19 mouse cellular contexts compared by ENCODE assay signal in genomic region chr8:10096968-10097547, GRCm38 (mm10). TPM values are rescaled to one million over a fixed set of nuclear protein-coding genes. Genes with fewer than 3 reads are reported as not detected.
DNase-seq lines count a peak whose midpoint lies in the region; ATAC-seq and TF ChIP-seq lines count a peak whose summit lies in the region.
"Had no signal": no experiment of that assay in that cellular context is flagged by ENCODE, and none has a peak within 500 bp of the region (broad histone marks: within the 10 kb centered on the region; RNA-seq: fewer than 3 reads in every experiment).

No protein-coding gene starts in this region.

- H3K4me3 ChIP-seq in hindbrain, embryonic 12.5 days: no peak overlapping the region
- no peak overlapping the region for H3K4me3 ChIP-seq in hindbrain, postnatal 0 days (ENCODE audit: low read length)
- no peak overlapping the region for H3K4me3 ChIP-seq in hindbrain, embryonic 13.5 days
- no peak overlapping the region for H3K4me3 ChIP-seq in neural tube, embryonic 14.5 days (ENCODE audit: low read depth, low read length)
- H3K4me3 ChIP-seq in stomach, postnatal 0 days (ENCODE audit: low read depth, low read length): no peak overlapping the region
- H3K4me3 ChIP-seq: embryonic facial prominence, embryonic 12.5 days; heart, adult 2 months; heart, embryonic 15.5 days; midbrain, embryonic 10.5 days had no signal

- no peak for TF ChIP-seq EP300 in stomach, postnatal 0 days (optimal IDR thresholded peaks at IDR 0.05)

- H3K9ac ChIP-seq in hindbrain, embryonic 12.5 days: no peak overlapping the region
- H3K9ac ChIP-seq in hindbrain, postnatal 0 days (replicated peaks; ENCODE audit: low read length): no peak overlapping the region
- H3K9ac ChIP-seq in hindbrain, embryonic 13.5 days: no peak overlapping the region
- no peak overlapping the region for H3K9ac ChIP-seq in neural tube, embryonic 14.5 days (replicated peaks; ENCODE audit: low read depth, low read length)
- H3K9ac ChIP-seq in stomach, postnatal 0 days (ENCODE audit: low read length): no peak overlapping the region
- H3K9ac ChIP-seq: embryonic facial prominence, embryonic 12.5 days; heart, embryonic 15.5 days; liver, postnatal 0 days had no signal

- peaks cover 7% of the 10 kb centered on the region; the same call in 1 of the 2 replicates for H3K4me1 ChIP-seq in hindbrain, embryonic 12.5 days
- H3K4me1 ChIP-seq in hindbrain, postnatal 0 days (ENCODE audit: insufficient read depth, low read length): no peaks in the 10 kb centered on the region
- H3K4me1 ChIP-seq in hindbrain, embryonic 13.5 days (replicated peaks): peaks cover 13% of the 10 kb centered on the region
- H3K4me1 ChIP-seq in neural tube, embryonic 14.5 days (ENCODE audit: control insufficient read depth, insufficient read depth, low read length): no peaks in the 10 kb centered on the region; the same call in 1 of the 2 replicates
- H3K4me1 ChIP-seq in stomach, postnatal 0 days (replicated peaks; ENCODE audit: control insufficient read depth, insufficient read depth): no peaks in the 10 kb centered on the region
- H3K4me1 ChIP-seq: embryonic facial prominence, embryonic 12.5 days; heart, embryonic 15.5 days; midbrain, embryonic 10.5 days had no signal

- TF ChIP-seq CTCF in hindbrain, postnatal 0 days (IDR thresholded peaks at IDR 0.05; ENCODE audit: low read depth): no peak
- no peak for TF ChIP-seq CTCF in brain, embryonic 14.5 days (IDR thresholded peaks at IDR 0.05; ENCODE audit: borderline replicate concordance, extremely low read depth, insufficient read depth, insufficient read length)
- no peak for TF ChIP-seq CTCF in stomach, postnatal 0 days (IDR thresholded peaks at IDR 0.05; ENCODE audit: low read depth)

- H3K9me3 ChIP-seq in hindbrain, embryonic 12.5 days (replicated peaks): no peaks in the 10 kb centered on the region
- no peaks in the 10 kb centered on the region for H3K9me3 ChIP-seq in hindbrain, postnatal 0 days (ENCODE audit: low read length)
- no peaks in the 10 kb centered on the region for H3K9me3 ChIP-seq in hindbrain, embryonic 13.5 days
- H3K9me3 ChIP-seq in neural tube, embryonic 14.5 days (ENCODE audit: control insufficient read depth, low read length): no peaks in the 10 kb centered on the region
- no peaks in the 10 kb centered on the region for H3K9me3 ChIP-seq in stomach, postnatal 0 days (ENCODE audit: control insufficient read depth, low read length)
- H3K9me3 ChIP-seq: embryonic facial prominence, embryonic 12.5 days; heart, embryonic 15.5 days; midbrain, embryonic 10.5 days had no signal

- no peak for TF ChIP-seq POLR2A in brain, embryonic 14.5 days (IDR thresholded peaks at IDR 0.05; ENCODE audit: borderline replicate concordance, extremely low read depth, insufficient read depth, insufficient read length, poor library complexity, severe bottlenecking)

- peak; percentile 79 for ATAC-seq in hindbrain, embryonic 12.5 days (ENCODE audit: low FRiP score)
- no peak for ATAC-seq in hindbrain, postnatal 0 days
- 0 out of 2 replicates have a peak, but pooled peaks have one; percentile 59 for ATAC-seq in hindbrain, embryonic 13.5 days (ENCODE audit: low FRiP score)
- ATAC-seq in neural tube, embryonic 14.5 days (ENCODE audit: low read depth): peak; percentile 66; the same call in 1 of the 2 replicates
- no peak for ATAC-seq in erythroid progenitor cell, adult 5-6 weeks (replicated peaks; ENCODE audit: low FRiP score, poor library complexity, severe bottlenecking)
- no peak for ATAC-seq in stomach, postnatal 0 days (ENCODE audit: low FRiP score, low TSS enrichment)
- ATAC-seq: liver, postnatal 0 days had no signal

- no peaks in the 10 kb centered on the region for H3K36me3 ChIP-seq in hindbrain, embryonic 12.5 days
- H3K36me3 ChIP-seq in hindbrain, postnatal 0 days (ENCODE audit: insufficient read depth, low read length): no peaks in the 10 kb centered on the region
- no peaks in the 10 kb centered on the region for H3K36me3 ChIP-seq in hindbrain, embryonic 13.5 days
- H3K36me3 ChIP-seq in neural tube, embryonic 14.5 days (ENCODE audit: control insufficient read depth, insufficient read depth, low read length): no peaks in the 10 kb centered on the region
- H3K36me3 ChIP-seq in stomach, postnatal 0 days (ENCODE audit: control insufficient read depth, insufficient read depth, low read length): no peaks in the 10 kb centered on the region
- H3K36me3 ChIP-seq: embryonic facial prominence, embryonic 12.5 days; heart, embryonic 15.5 days; midbrain, embryonic 10.5 days had no signal

- H3K27ac ChIP-seq in hindbrain, embryonic 12.5 days: no peak overlapping the region
- H3K27ac ChIP-seq in hindbrain, postnatal 0 days: no peak overlapping the region
- peak overlapping the region; percentile 55 for H3K27ac ChIP-seq in hindbrain, embryonic 13.5 days
- no peak overlapping the region for H3K27ac ChIP-seq in neural tube, embryonic 14.5 days (ENCODE audit: low read depth, low read length)
- no peak overlapping the region for H3K27ac ChIP-seq in stomach, postnatal 0 days (replicated peaks)
- H3K27ac ChIP-seq: embryonic facial prominence, embryonic 12.5 days; heart, adult 2 months; heart, embryonic 15.5 days; midbrain, embryonic 10.5 days had no signal

- whole genome bisulfite sequencing in hindbrain, embryonic 12.5 days: 51% methylated on average over 9 of the region's 9 CpGs
- 46% methylated on average over 9 of the region's 9 CpGs for WGBS in hindbrain, postnatal 0 days
- WGBS in hindbrain, embryonic 13.5 days: 41% methylated on average over 9 of the region's 9 CpGs
- WGBS in neural tube, embryonic 14.5 days: 37% methylated on average over 9 of the region's 9 CpGs
- 46% methylated on average over 9 of the region's 9 CpGs for WGBS in stomach, postnatal 0 days

- H3K27me3 ChIP-seq in hindbrain, embryonic 12.5 days: no peaks in the 10 kb centered on the region
- no peaks in the 10 kb centered on the region for H3K27me3 ChIP-seq in hindbrain, postnatal 0 days (ENCODE audit: insufficient read depth, low read length)
- no peaks in the 10 kb centered on the region for H3K27me3 ChIP-seq in hindbrain, embryonic 13.5 days
- H3K27me3 ChIP-seq in neural tube, embryonic 14.5 days (ENCODE audit: control insufficient read depth, insufficient read depth, low read length): no peaks in the 10 kb centered on the region
- H3K27me3 ChIP-seq in stomach, postnatal 0 days (ENCODE audit: control insufficient read depth, insufficient read depth, low read length): no peaks in the 10 kb centered on the region
- H3K27me3 ChIP-seq: embryonic facial prominence, embryonic 12.5 days; heart, embryonic 15.5 days had no signal

- no peak for DNase-seq in hindbrain, postnatal 0 days (ENCODE audit: low spot score)
- peak; percentile 36 for DNase-seq in brain, embryonic 14.5 days (ENCODE audit: low read depth)
- no peak for DNase-seq in stomach, postnatal 0 days (ENCODE audit: low spot score)
- DNase-seq: adrenal gland, postnatal 14 days; B cell, adult 2 months; cerebellum, adult 9-10 months; gastrocnemius, postnatal 10 days; heart, adult 2 months; kidney, adult 9 months; liver; liver, postnatal 0 days; thymus, postnatal 4 days had no signal

- no peak overlapping the region for H3K4me2 ChIP-seq in hindbrain, embryonic 12.5 days (replicated peaks)
- no peak overlapping the region for H3K4me2 ChIP-seq in hindbrain, postnatal 0 days (ENCODE audit: low read depth, low read length)
- no peak overlapping the region for H3K4me2 ChIP-seq in hindbrain, embryonic 13.5 days
- no peak overlapping the region for H3K4me2 ChIP-seq in neural tube, embryonic 14.5 days (ENCODE audit: low read depth, low read length)
- no peak overlapping the region for H3K4me2 ChIP-seq in stomach, postnatal 0 days (replicated peaks; ENCODE audit: low read depth)
- H3K4me2 ChIP-seq: embryonic facial prominence, embryonic 12.5 days; heart, embryonic 15.5 days had no signal

RNA-seq across cellular contexts. Expression of gene Myo16, which starts 56.7 kb away (rescaled TPM):
- polyA plus RNA-seq in hindbrain, embryonic 12.5 days (2016; fragmentation: Nextera tagmentation; extraction: Ambion mirVana): 3.7 and 4.3 TPM in 2 replicates
- total RNA-seq in hindbrain, postnatal 0 days (2014; rRNA removed): 71.2 and 71.8 TPM in 2 replicates
- 8.1 and 8.7 TPM in 2 replicates for polyA plus RNA-seq in hindbrain, postnatal 0 days (2015; fragmentation: Nextera tagmentation; extraction: Ambion mirVana)
- polyA plus RNA-seq in brain, embryonic 14.5 days (2012; rRNA removed): 8.5 and 18.8 TPM in 2 replicates
- 5.5 and 5.8 TPM in 2 replicates for polyA plus RNA-seq in hindbrain, embryonic 13.5 days (2015; fragmentation: Nextera tagmentation; extraction: Ambion mirVana)
- polyA plus RNA-seq in neural tube, embryonic 14.5 days (2014; fragmentation: Nextera tagmentation; extraction: Ambion mirVana): 5.0 and 11.8 TPM in 2 replicates
- not detected in 2 replicates for total RNA-seq in erythroid progenitor cell, adult 5-6 weeks (2015; ENCODE audit: low replicate concordance)
- not detected in 2 replicates for total RNA-seq in erythroid progenitor cell, adult 5-6 weeks (2017; ENCODE audit: low replicate concordance)
- 1.5 and 1.7 TPM in 2 replicates for polyA plus RNA-seq in stomach, postnatal 0 days (2015; fragmentation: Nextera tagmentation; extraction: Ambion mirVana)
- total RNA-seq: adrenal gland, postnatal 14 days had no signal
- polyA plus RNA-seq: heart, adult 2 months had no signal

Comparison
In these comparisons a context has a peak if more than half of its experiments do, and no peak if none do; other contexts are left out.
1. ATAC-seq: peak in hindbrain, embryonic 12.5 days (single experiment), hindbrain, embryonic 13.5 days (single experiment) and neural tube, embryonic 14.5 days (single experiment); none in hindbrain, postnatal 0 days (single experiment), erythroid progenitor cell, adult 5-6 weeks (single experiment) and stomach, postnatal 0 days (single experiment).